Mouse (Mus musculus) heart, embryonic 13.5 days (tissue): Measurements from ENCODE around the gene Tlcd1. TPM values are rescaled to one million over a fixed set of nuclear protein-coding genes. Genes with fewer than 3 reads are reported as not detected.
A peak's percentile ranks its signal among the peaks of the same experiment; 100 is the strongest.
"Not testable (repeated sequence)": the region's sequence is repeated elsewhere in the genome, so short reads cannot be mapped to it uniquely, and the experiment has no call there.

Experiments
- ATAC-seq: fragments of 200-750 bp; cut with Nextera tagmentation; 2 replicates; pipeline ENCODE4 v1.8.0; 2017; ENCODE audit warnings: moderate TSS enrichment; ENCODE audit not compliant: insufficient number of reproducible peaks, low FRiP score, low TSS enrichment; ENCODE audit errors: extremely low read depth
- H3K27ac ChIP-seq: fragments of 300-500 bp; sonication (generic); replicated peaks from 2 replicates; pipeline ENCODE4 v1.5.1; 2015; ENCODE audit warnings: moderate library complexity, mild to moderate bottlenecking, inconsistent platforms
- H3K27me3 ChIP-seq: fragments of 300-500 bp; sonication (generic); replicated peaks from 2 replicates; pipeline ENCODE4 v1.6.1; 2015; ENCODE audit warnings: mild to moderate bottlenecking, inconsistent platforms
- H3K36me3 ChIP-seq: fragments of 300-500 bp; sonication (generic); 2 replicates; pipeline ENCODE4 v1.6.1; 2015; ENCODE audit warnings: mild to moderate bottlenecking, inconsistent platforms
- H3K4me1 ChIP-seq: fragments of 300-500 bp; sonication (generic); 2 replicates; pipeline ENCODE4 v1.6.1; 2015; ENCODE audit warnings: inconsistent platforms
- H3K4me2 ChIP-seq: fragments of 300-500 bp; sonication (generic); 2 replicates; pipeline ENCODE4 v1.6.1; 2015; ENCODE audit warnings: inconsistent platforms, mild to moderate bottlenecking, moderate library complexity
- H3K4me3 ChIP-seq: fragments of 300-500 bp; sonication (generic); 2 replicates; pipeline ENCODE4 v1.5.1; 2015; ENCODE audit warnings: moderate library complexity, mild to moderate bottlenecking, inconsistent platforms
- H3K9ac ChIP-seq: fragments of 300-500 bp; sonication (generic); 2 replicates; pipeline ENCODE4 v1.6.1; 2015; ENCODE audit warnings: inconsistent platforms, mild to moderate bottlenecking, moderate library complexity
- H3K9me3 ChIP-seq: fragments of 300-500 bp; sonication (generic); 2 replicates; pipeline ENCODE4 v1.6.1; 2016; ENCODE audit warnings: inconsistent platforms
- WGBS: fragments of 180-500 bp; shearing (Covaris S2); methylation state at CpG from one replicate; pipeline ENCODE4 v1.1.7; 2015; ENCODE audit warnings: mixed read lengths; 5-methylcytosine and 5-hydroxymethylcytosine counted together
- polyA plus RNA-seq: library from polyadenylated mRNA; unstranded; fragments of >200 nt; fragmentation: Nextera tagmentation; extraction: Ambion mirVana; gene quantifications from 2 replicates; pipeline ENCODE4 v1.2.1, GENCODE M21; 2015

Tlcd1 gene
- polyA plus RNA-seq, 1 experiment from 2014 or later, result 14.7 TPM

GRCm38 (mm10) chr11:78178859-78179437 is 2.4 kb downstream of the Tlcd1 start:
- peak overlapping the region; percentile 97 for H3K27ac ChIP-seq
- no peaks in the 10 kb centered on the region for H3K27me3 ChIP-seq
- H3K9me3 ChIP-seq, result no peaks in the 10 kb centered on the region
- peaks cover 65% of the 10 kb centered on the region for H3K4me1 ChIP-seq
- WGBS, result 1% methylated on average over 29 of the region's 29 CpGs
- H3K4me3 ChIP-seq, result peak overlapping the region; percentile 66
- peak overlapping the region; percentile 81 for H3K4me2 ChIP-seq
- peak; percentile 0; the same call in 1 of the 2 replicates for ATAC-seq
- peaks cover 34% of the 10 kb centered on the region for H3K36me3 ChIP-seq
- peak overlapping the region; percentile 86 for H3K9ac ChIP-seq

DNA sequence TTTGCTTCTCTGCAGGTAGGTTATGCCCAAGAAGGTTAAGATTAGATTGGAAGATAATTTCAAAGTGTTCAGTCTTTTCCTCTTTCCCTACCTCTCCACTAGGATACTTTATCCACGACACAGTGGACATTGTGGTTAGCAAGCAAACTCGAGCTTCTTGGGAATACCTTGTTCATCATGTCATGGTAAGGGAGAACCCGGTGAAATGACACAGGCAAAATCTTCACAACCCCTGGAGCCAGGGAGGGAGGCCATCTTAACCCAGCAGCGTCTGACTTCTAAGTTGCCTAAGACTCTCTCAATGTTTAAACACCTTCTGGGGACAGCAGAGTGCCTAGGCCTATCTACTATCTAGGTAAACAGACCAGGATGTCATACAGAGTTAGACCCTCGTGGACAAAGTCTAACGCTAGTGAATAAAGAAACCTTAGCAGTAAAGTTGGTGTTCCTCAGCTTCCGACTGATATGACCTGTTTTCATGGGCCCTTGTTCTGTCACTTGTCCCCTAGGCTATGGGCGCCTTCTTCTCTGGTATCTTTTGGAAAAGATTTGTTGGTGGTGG is 3.0 kb downstream of the Tlcd1 start:
- peak overlapping the region; percentile 66 for H3K4me3 ChIP-seq
- no peaks in the 10 kb centered on the region for H3K27me3 ChIP-seq
- H3K27ac ChIP-seq, result peak overlapping the region; percentile 97
- WGBS, result 21% methylated on average over 8 of the region's 8 CpGs
- peak overlapping the region; percentile 86 for H3K9ac ChIP-seq
- H3K36me3 ChIP-seq, result peaks cover 34% of the 10 kb centered on the region
- no peak for ATAC-seq
- H3K9me3 ChIP-seq, result no peaks in the 10 kb centered on the region
- peaks cover 64% of the 10 kb centered on the region for H3K4me1 ChIP-seq
- peak overlapping the region; percentile 81 for H3K4me2 ChIP-seq

- peak overlapping the region; percentile 66 for H3K4me3 ChIP-seq
- H3K27ac ChIP-seq, result no peak overlapping the region
- 59% methylated on average over 6 of the region's 6 CpGs for WGBS
- H3K36me3 ChIP-seq, result peaks cover 34% of the 10 kb centered on the region
- ATAC-seq, result no peak
- H3K4me2 ChIP-seq, result peak overlapping the region; percentile 81
- no peaks in the 10 kb centered on the region for H3K27me3 ChIP-seq
- H3K9me3 ChIP-seq, result no peaks in the 10 kb centered on the region
- H3K4me1 ChIP-seq, result peaks cover 57% of the 10 kb centered on the region
- H3K9ac ChIP-seq, result peak overlapping the region; percentile 86
Observed at GRCm38 (mm10) chr11:78180081-78180761, 3.7 kb downstream of the Tlcd1 start.

DNA sequence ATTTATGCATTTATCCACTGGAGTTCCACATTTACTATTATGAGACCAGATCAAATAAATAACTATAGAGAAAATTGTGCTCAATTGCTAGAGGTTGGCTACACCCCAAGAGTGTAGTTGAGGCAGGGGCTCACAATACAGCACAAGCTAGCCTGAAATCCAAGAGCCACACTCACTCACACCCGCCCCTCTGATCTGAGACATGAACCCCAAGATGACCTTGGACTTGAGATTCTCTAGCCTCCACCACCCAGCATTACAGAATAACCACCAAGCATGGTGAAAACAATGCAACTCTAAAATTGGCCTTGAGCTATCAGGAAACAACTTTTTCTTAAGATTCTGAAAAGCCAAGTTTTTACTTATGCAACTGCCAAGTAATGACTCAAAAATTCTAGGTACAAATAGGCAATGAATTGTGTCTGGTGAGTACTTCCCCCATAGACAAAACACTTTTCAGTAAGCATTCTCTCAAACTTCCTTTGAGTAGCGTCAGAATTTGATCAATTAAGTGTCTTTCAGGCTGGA is 5.4 kb downstream of the Tlcd1 start:
- ATAC-seq, result no peak
- Histone ChIP-seq H3K9ac (peak overlapping the region; percentile 92), H3K36me3 (peaks cover 34% of the 10 kb centered on the region), H3K4me3 (peak overlapping the region; percentile 73), H3K4me1 (peaks cover 49% of the 10 kb centered on the region), H3K4me2 (peak overlapping the region; percentile 86), H3K27ac (no peak overlapping the region), H3K27me3 (no peaks in the 10 kb centered on the region), H3K9me3 (no peaks in the 10 kb centered on the region)
- 35% methylated on average over 2 of the region's 2 CpGs for WGBS

GRCm38 (mm10) chr11:78182450-78182849 is 5.9 kb downstream of the Tlcd1 start:
- H3K27ac ChIP-seq, result peak overlapping the region; percentile 89; the same call in 1 of the 2 replicates
- WGBS, result 2% methylated on average over 7 of the region's 7 CpGs
- H3K9ac ChIP-seq, result peak overlapping the region; percentile 92
- H3K36me3 ChIP-seq, result peaks cover 34% of the 10 kb centered on the region
- H3K9me3 ChIP-seq, result no peaks in the 10 kb centered on the region
- ATAC-seq, result no peak
- H3K27me3 ChIP-seq, result no peaks in the 10 kb centered on the region
- peak overlapping the region; percentile 86 for H3K4me2 ChIP-seq
- H3K4me1 ChIP-seq, result peaks cover 47% of the 10 kb centered on the region
- peak overlapping the region; percentile 73 for H3K4me3 ChIP-seq

DNA sequence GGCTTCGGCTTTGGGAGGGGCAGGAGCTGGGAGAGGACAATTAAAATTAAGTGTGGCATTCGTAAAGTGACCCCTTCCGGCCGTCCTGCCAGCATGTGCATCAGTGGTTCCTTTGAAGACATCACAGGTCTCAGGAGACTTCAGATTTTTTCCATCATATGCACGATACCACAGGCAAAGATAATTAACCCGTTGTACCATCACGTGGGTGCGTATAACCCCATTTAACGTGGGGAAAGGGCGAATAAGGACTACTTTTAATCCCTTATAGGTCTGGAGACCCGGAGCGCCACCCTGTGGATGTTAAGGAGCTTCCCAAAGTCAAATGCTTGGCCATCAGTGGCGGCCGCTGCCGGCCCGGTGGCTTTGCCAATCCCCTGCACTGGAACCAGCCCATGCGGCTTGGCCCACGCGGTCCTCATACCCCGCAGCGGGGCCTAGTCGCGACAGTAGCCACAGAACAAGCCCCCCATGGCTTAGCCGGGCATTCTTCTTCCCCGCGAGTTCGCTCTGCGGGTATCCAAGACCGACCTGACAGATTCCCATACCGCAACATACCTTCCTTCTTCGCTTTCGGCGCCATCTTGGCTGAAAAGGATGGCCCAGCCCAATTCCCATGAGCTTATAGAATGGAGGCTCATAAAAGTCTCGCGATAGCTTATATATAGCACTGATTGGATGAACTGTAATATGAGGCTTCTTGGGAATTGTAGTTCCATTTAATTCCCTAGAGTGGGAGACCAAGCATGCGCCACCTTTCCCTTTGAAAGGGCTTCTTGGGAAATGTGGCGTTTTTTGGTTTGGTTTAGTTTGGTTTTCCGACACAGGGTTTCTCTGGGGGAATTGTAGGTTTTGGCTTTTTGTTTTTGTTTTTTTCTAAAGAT is 6.7 kb downstream of the Tlcd1 start, which contains the start of gene Rpl23a:
Gene Rpl23a (minus strand): TSS at position 624 of the 884 bp plus-strand sequence.
- Histone ChIP-seq H3K27me3 (no peaks in the 10 kb centered on the region), H3K4me2 (peak within 1 kb of the TSS; percentile 86)
- ATAC-seq, result peak; percentile 76

GRCm38 (mm10) chr11:78183884-78184514 is 7.5 kb downstream of the Tlcd1 start:
- Histone ChIP-seq H3K27ac (peak overlapping the region; percentile 29; the same call in 1 of the 2 replicates), H3K36me3 (peaks cover 34% of the 10 kb centered on the region), H3K4me1 (peaks cover 42% of the 10 kb centered on the region), H3K4me2 (peak overlapping the region; percentile 86), H3K9me3 (no peaks in the 10 kb centered on the region), H3K4me3 (peak overlapping the region; percentile 73), H3K9ac (peak overlapping the region; percentile 61), H3K27me3 (no peaks in the 10 kb centered on the region; the same call in 1 of the 2 replicates)
- ATAC-seq, result no peak
- WGBS, result 49% methylated on average over 10 of the region's 10 CpGs

More for the DNA sequence above, 6.7 kb downstream of the Tlcd1 start, which contains the start of gene Rpl23a:
- peaks cover 44% of the 10 kb centered on the region for H3K4me1 ChIP-seq
- no peaks in the 10 kb centered on the region for H3K9me3 ChIP-seq
- peak within 1 kb of the TSS; percentile 89 for H3K27ac ChIP-seq
- H3K36me3 ChIP-seq, result peaks cover 34% of the 10 kb centered on the region
- peak within 1 kb of the TSS; percentile 73 for H3K4me3 ChIP-seq
- WGBS, result under 1% methylated on average over 38 of the region's 38 CpGs
- H3K9ac ChIP-seq, result peak within 1 kb of the TSS; percentile 92

DNA sequence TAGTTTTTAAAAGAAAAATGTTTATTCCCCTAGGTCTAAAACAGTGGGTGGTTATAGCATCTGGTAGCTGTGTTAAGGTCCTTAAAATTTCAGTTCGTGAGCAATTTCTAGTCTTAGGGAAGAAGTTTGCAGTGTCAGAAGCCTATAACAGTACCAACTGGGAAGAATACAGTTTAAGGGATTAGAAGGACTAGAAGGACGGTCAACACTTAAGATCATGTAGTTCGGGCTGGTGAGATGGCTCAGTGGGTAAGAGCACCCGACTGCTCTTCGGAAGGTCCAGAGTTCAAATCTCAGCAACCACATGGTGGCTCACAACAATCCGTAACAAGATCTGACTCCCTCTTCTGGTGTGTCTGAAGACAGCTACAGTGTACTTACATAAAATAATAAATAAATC is 8.2 kb downstream of the Tlcd1 start:
- not testable (repeated sequence) for H3K4me2 ChIP-seq, ATAC-seq, H3K27ac ChIP-seq, H3K9me3 ChIP-seq, H3K4me3 ChIP-seq, H3K9ac ChIP-seq, H3K27me3 ChIP-seq
- Histone ChIP-seq H3K4me1 (peaks cover 41% of the 10 kb centered on the region), H3K36me3 (peaks cover 29% of the 10 kb centered on the region)
- WGBS, result 91% methylated on average over 6 of the region's 6 CpGs

DNA sequence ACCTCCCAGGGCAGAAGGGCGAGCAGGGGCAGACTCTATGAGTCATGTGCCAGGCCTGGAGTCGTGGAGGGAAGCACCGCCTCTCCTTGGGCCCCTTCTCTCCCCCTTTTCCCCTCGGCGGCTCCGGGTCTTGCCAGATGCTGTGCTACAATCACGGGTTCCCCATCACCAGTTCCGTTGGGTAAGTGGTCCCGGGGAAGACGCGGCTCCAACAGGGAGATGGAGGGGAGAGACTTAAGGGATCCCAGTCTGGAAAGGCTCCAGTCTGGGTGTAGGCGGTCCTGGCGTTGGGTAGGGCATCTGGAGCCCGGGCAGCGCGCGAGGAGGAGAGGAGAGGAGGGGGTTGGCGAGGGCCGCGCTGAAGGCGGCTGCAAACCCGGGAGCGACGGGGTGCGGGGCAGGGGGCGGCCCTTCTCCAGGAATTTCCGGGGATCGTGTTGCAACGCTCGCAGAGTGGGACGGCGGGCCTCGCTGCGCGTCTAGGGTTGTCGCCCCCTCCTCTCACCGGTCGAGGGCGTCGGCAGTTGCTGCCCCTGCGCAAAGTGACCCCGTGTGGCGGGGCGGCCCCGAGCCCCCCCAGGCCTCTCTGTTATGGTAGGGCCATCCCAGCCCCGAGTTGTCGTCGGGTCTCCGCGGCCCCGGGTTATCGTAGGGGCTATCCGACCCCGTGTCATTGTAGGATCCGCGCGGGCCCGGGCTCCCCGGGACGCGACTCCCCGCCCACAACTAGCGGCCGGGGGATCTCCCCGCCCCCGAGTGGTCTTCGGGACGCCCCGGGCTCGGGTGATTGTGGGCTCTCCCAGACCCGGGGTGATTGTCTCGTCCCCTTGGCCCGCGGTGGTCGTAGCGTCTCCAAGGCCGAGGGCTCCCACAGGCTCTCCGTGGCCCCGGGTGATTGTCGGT is 12.1 kb downstream of the Tlcd1 start, which contains the start of gene Rab34:
Gene Rab34 (plus strand): TSS at position 100 of the 903 bp plus-strand sequence.
- peak within 1 kb of the TSS; percentile 83 for H3K4me2 ChIP-seq
- H3K4me1 ChIP-seq, result peaks cover 24% of the 10 kb centered on the region
- no peaks in the 10 kb centered on the region for H3K9me3 ChIP-seq
- H3K27me3 ChIP-seq, result no peaks in the 10 kb centered on the region; the same call in 1 of the 2 replicates
- WGBS, result under 1% methylated on average over 78 of the region's 80 CpGs
- peak within 1 kb of the TSS; percentile 95 for H3K9ac ChIP-seq
- ATAC-seq, result peak; percentile 62; the same call in 1 of the 2 replicates
- H3K36me3 ChIP-seq, result peaks cover 32% of the 10 kb centered on the region
- H3K4me3 ChIP-seq, result peak within 1 kb of the TSS; percentile 80
- peak within 1 kb of the TSS; percentile 97 for H3K27ac ChIP-seq
